Mouse (Mus musculus) MEL-GATA-1-ER (cell line): Measurements from ENCODE around the gene Tnfsf13.

Experiments used
- DNase-seq: peaks from one replicate; pipeline ENCODE4 v3.0.0-alpha.2; 2012; ENCODE audit warnings: low read depth; ENCODE audit errors: extremely low read depth

Gene Tnfsf13

GRCm38 (mm10) chr11:69655264-69656064 is 30.1 kb downstream of the Tnfsf13 start, which contains the start of gene Sox15:
Sox15 (plus strand) TSS chr11:69655314.
- DNase-seq: no peak

- DNase-seq: no peak
Observed at GRCm38 (mm10) chr11:69654760-69655159, 30.8 kb downstream of the Tnfsf13 start.

GRCm38 (mm10) chr11:69653399-69653798 is 32.2 kb downstream of the Tnfsf13 start:
- no peak for DNase-seq

- no peak for DNase-seq
Observed at GRCm38 (mm10) chr11:69645860-69646259, 39.7 kb downstream of the Tnfsf13 start.

- no peak for DNase-seq
Observed at GRCm38 (mm10) chr11:69635471-69635870, 50.1 kb downstream of the Tnfsf13 start.

- DNase-seq: no peak
Observed at GRCm38 (mm10) chr11:69633128-69633866, 52.3 kb downstream of the Tnfsf13 start.
